Mouse (Mus musculus): ENCODE measurements at regions not wholly inside any gene's neighbourhood (a gene's known extent, or its start where the extent isn't known, plus 50 kb on each side); places are given as distances from the start of the nearest gene placed in this dataset.

- no peak for DNase-seq
Observed at GRCm38 (mm10) chr13:41897481-41898317, 50.2 kb upstream of the Adtrp start.

Measured in right cerebral cortex, postnatal 4 days (tissue).